Mouse (Mus musculus) forebrain, postnatal 0 days (tissue): ENCODE results near the gene Cacna1g. TPM values are rescaled to one million over a fixed set of nuclear protein-coding genes. Genes with fewer than 3 reads are reported as not detected.

Experiments used
- ATAC-seq: fragments of 200-750 bp; cut with Nextera tagmentation; 2 replicates; pipeline ENCODE4 v1.8.0; 2017; ENCODE audit warnings: mild to moderate bottlenecking, moderate library complexity
- DNase-seq: peaks from one replicate; pipeline ENCODE4 v3.0.0-alpha.2; 2015
- H3K27ac ChIP-seq: fragments of 300-500 bp; sonication (generic); 2 replicates; pipeline ENCODE4 v1.5.1; 2014; ENCODE audit warnings: low read depth, mild to moderate bottlenecking, antibody characterized with exemption, low read length, moderate library complexity, mixed read lengths
- H3K27me3 ChIP-seq: fragments of 300-500 bp; sonication (generic); 2 replicates; pipeline ENCODE4 v1.6.1; 2014; ENCODE audit warnings: mild to moderate bottlenecking, low read length, mixed read lengths; ENCODE audit not compliant: insufficient read depth
- H3K36me3 ChIP-seq: fragments of 300-500 bp; sonication (generic); 2 replicates; pipeline ENCODE4 v1.6.1; 2014; ENCODE audit warnings: mild to moderate bottlenecking, moderate library complexity; ENCODE audit not compliant: insufficient read depth
- H3K4me1 ChIP-seq: fragments of 300-500 bp; sonication (generic); 2 replicates; pipeline ENCODE4 v1.6.1; 2014; ENCODE audit warnings: antibody characterized with exemption; ENCODE audit not compliant: insufficient read depth
- H3K4me2 ChIP-seq: fragments of 300-500 bp; sonication (generic); 2 replicates; pipeline ENCODE4 v1.6.1; 2014; ENCODE audit warnings: low read depth, mild to moderate bottlenecking, moderate library complexity
- H3K4me3 ChIP-seq: fragments of 300-500 bp; sonication (generic); 2 replicates; pipeline ENCODE4 v1.5.1; 2014; ENCODE audit warnings: low read depth, low read length, mixed read lengths
- H3K9ac ChIP-seq: fragments of 300-500 bp; sonication (generic); 2 replicates; pipeline ENCODE4 v1.6.1; 2014; ENCODE audit warnings: mild to moderate bottlenecking
- H3K9me3 ChIP-seq: fragments of 300-500 bp; sonication (generic); 2 replicates; pipeline ENCODE4 v1.6.1; 2016; ENCODE audit warnings: low read length
- CTCF ChIP-seq: sonication (generic); IDR thresholded peaks from 2 replicates; pipeline ENCODE4 v1.5.1; 2016; ENCODE audit warnings: antibody characterized with exemption, control low read depth, low read depth
- WGBS: fragments of 180-500 bp; shearing (Covaris S2); extraction: QIAGEN DNeasy Blood & Tissue Kit; methylation state at CpG from one replicate; pipeline ENCODE4 v1.1.7; 2014; 5-methylcytosine and 5-hydroxymethylcytosine counted together
- polyA plus RNA-seq: library from polyadenylated mRNA; unstranded; fragments of >200 nt; fragmentation: Nextera tagmentation; extraction: Ambion mirVana; gene quantifications from 2 replicates; pipeline ENCODE4 v1.2.1, GENCODE M21; 2015
- total RNA-seq: library from RNA; depleted of rRNA; stranded (reverse); fragments of >200 nt; gene quantifications from 2 replicates; pipeline ENCODE4 v1.2.3, GENCODE M21; 2014

The Cacna1g gene
- total and polyA plus RNA-seq, 2 experiments from 2014 or later: 5.3 to 62.9 TPM

DNA sequence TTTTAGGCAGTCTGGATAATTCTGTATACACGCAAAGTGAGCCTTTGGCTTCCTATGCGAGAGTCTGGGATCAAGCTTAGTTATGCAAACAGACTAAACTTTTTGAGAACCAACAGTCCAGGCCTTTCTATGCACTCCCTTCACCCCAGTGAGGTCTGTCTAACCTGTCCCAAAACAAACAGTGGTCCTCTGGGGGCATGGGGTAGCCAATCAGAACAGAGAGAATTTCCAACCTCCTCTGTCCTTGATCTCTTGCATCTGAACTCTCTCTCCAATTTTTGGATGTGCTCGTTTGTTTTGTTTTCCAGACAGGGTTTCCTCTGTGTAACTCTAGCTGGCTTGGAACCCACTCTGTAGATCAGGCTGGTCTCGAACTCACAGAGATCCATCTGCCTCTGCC is 85.0 kb downstream of the Cacna1g start:
- Histone ChIP-seq H3K4me3 (no peak overlapping the region), H3K4me1 (no peaks in the 10 kb centered on the region)
- 75% methylated on average over 4 of the region's 4 CpGs for WGBS

DNA sequence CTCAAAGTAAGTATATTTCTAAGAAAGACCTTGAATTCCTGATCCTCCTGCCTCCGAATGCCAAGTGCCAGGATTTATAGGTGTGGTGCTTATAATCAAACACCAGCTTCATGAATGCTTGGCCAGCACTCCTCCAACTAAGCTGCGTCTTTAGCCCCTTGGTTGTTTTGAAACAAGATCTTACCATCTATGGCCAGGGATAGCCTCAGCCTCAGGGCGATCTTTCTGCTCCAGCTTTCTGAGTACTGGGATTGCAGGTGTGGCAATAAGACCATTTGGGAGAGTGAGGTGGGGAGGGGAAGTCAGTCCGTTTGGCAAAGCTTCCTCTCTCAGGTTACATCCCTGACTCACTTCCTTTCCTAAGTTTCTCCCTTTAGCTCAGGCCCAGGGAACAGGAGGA is 86.2 kb downstream of the Cacna1g start:
- no peaks in the 10 kb centered on the region for H3K9me3 ChIP-seq
- no peaks in the 10 kb centered on the region for H3K4me1 ChIP-seq
- H3K9ac ChIP-seq: no peak overlapping the region
- TF ChIP-seq CTCF: no peak
- 80% methylated on average over 4 of the region's 4 CpGs for WGBS
- H3K27ac ChIP-seq: no peak overlapping the region
- H3K36me3 ChIP-seq: no peaks in the 10 kb centered on the region
- H3K4me2 ChIP-seq: no peak overlapping the region
- H3K4me3 ChIP-seq: no peak overlapping the region
- no peaks in the 10 kb centered on the region for H3K27me3 ChIP-seq
- ATAC-seq (no peak), DNase-seq (no peak)

More for the DNA sequence above, 85.0 kb downstream of the Cacna1g start:
- no peak for ATAC-seq
- DNase-seq: no peak
- H3K9ac ChIP-seq: no peak overlapping the region
- no peaks in the 10 kb centered on the region for H3K36me3 ChIP-seq
- no peak overlapping the region for H3K4me2 ChIP-seq
- no peak overlapping the region for H3K27ac ChIP-seq
- H3K9me3 ChIP-seq: no peaks in the 10 kb centered on the region
- no peaks in the 10 kb centered on the region for H3K27me3 ChIP-seq
- no peak for TF ChIP-seq CTCF

- H3K4me3 ChIP-seq: no peak overlapping the region
- no peaks in the 10 kb centered on the region for H3K27me3 ChIP-seq
- no peak for TF ChIP-seq CTCF
- no peaks in the 10 kb centered on the region for H3K9me3 ChIP-seq
- H3K4me1 ChIP-seq: no peaks in the 10 kb centered on the region
- H3K27ac ChIP-seq: no peak overlapping the region
- H3K9ac ChIP-seq: no peak overlapping the region
- WGBS: 42% methylated on average over 12 of the region's 12 CpGs
- peak; percentile 23; the same call in 1 of the 2 replicates for ATAC-seq
- H3K4me2 ChIP-seq: no peak overlapping the region
- no peaks in the 10 kb centered on the region for H3K36me3 ChIP-seq
- DNase-seq: no peak
These were observed 87.8 kb downstream of the Cacna1g start for GRCm38 (mm10) chr11:94385977-94386771.

- WGBS: 74% methylated on average over 8 of the region's 8 CpGs
- no peak for ATAC-seq
These were observed 94.3 kb downstream of the Cacna1g start for GRCm38 (mm10) chr11:94379736-94380135.

DNA sequence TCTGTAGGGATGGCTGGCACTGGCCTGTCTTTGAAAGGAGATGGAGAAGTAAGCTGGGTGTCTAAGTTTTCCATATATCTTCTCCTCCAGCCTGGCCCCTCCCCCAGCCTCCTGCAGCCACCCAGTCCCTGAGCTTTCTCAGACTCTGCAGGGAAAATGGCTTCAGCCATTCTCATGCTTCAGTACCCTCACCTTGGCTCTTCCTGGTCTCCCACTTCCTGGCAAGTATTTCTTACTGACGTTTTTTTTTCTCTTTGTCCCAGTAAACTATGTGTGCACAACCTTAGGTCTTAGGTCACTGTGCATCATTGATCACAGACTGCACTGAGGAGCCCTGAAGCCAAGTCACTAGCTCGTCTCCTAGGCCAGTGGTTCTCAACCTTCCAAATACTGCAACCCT is 94.9 kb downstream of the Cacna1g start:
- H3K9me3 ChIP-seq: no peaks in the 10 kb centered on the region
- WGBS: 36% methylated on average over 2 of the region's 2 CpGs
- H3K4me3 ChIP-seq: no peak overlapping the region
- DNase-seq (no peak), ATAC-seq (no peak)
- no peak for TF ChIP-seq CTCF
- H3K4me2 ChIP-seq: no peak overlapping the region
- H3K27me3 ChIP-seq: no peaks in the 10 kb centered on the region
- no peaks in the 10 kb centered on the region for H3K4me1 ChIP-seq
- no peak overlapping the region for H3K9ac ChIP-seq
- no peaks in the 10 kb centered on the region for H3K36me3 ChIP-seq
- H3K27ac ChIP-seq: no peak overlapping the region

More at GRCm38 (mm10) chr11:94379736-94380135, 94.3 kb downstream of the Cacna1g start:
- no peak overlapping the region for H3K4me3 ChIP-seq
- no peaks in the 10 kb centered on the region for H3K4me1 ChIP-seq
- no peak for DNase-seq
- TF ChIP-seq CTCF: no peak
- no peaks in the 10 kb centered on the region for H3K9me3 ChIP-seq
- no peaks in the 10 kb centered on the region for H3K27me3 ChIP-seq
- no peak overlapping the region for H3K4me2 ChIP-seq
- H3K9ac ChIP-seq: no peak overlapping the region
- no peak overlapping the region for H3K27ac ChIP-seq
- no peaks in the 10 kb centered on the region for H3K36me3 ChIP-seq

GRCm38 (mm10) chr11:94374276-94374948 is 99.6 kb downstream of the Cacna1g start:
- no peaks in the 10 kb centered on the region for H3K36me3 ChIP-seq
- TF ChIP-seq CTCF: no peak
- no peaks in the 10 kb centered on the region for H3K9me3 ChIP-seq
- WGBS: 90% methylated on average over 13 of the region's 13 CpGs
- H3K9ac ChIP-seq: no peak overlapping the region
- H3K27ac ChIP-seq: no peak overlapping the region
- no peaks in the 10 kb centered on the region for H3K27me3 ChIP-seq
- H3K4me3 ChIP-seq: no peak overlapping the region
- DNase-seq: no peak
- H3K4me2 ChIP-seq: no peak overlapping the region
- no peaks in the 10 kb centered on the region for H3K4me1 ChIP-seq
- no peak for ATAC-seq

DNA sequence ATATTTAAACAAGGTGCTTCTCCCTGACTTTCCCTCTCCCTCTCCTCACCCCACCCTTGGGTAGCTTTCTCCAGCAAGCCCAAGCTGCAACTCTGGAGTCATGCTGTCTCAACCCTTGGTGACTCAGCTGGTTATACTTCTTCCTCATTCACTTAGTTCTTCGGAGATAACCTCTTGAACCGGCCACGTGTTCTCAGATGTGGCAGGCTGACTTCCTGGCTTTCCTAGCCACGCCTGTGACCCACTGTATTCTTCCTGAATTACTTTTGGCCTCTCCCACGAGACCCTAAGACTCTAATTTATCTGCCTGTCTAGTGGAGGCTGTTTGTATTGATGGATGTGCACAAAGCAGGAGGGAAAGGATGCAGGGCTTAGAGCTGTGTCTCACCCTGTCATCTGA is 103.2 kb downstream of the Cacna1g start:
- Histone ChIP-seq H3K4me2 (no peak overlapping the region), H3K4me1 (no peaks in the 10 kb centered on the region), H3K9ac (no peak overlapping the region), H3K4me3 (no peak overlapping the region), H3K27me3 (no peaks in the 10 kb centered on the region), H3K9me3 (no peaks in the 10 kb centered on the region), H3K36me3 (no peaks in the 10 kb centered on the region), H3K27ac (no peak overlapping the region)
- DNase-seq (no peak), ATAC-seq (no peak)
- TF ChIP-seq CTCF: no peak
- 53% methylated on average over 5 of the region's 5 CpGs for WGBS
